Mouse (Mus musculus) mesoderm, embryonic 11.5 days (tissue): ENCODE data around the gene Pgm1.

ENCODE experiments used
- DNase-seq: peaks from one replicate; pipeline ENCODE4 v3.0.0-alpha.2; 2012; ENCODE audit warnings: low read depth, low spot score

The Pgm1 gene

DNA sequence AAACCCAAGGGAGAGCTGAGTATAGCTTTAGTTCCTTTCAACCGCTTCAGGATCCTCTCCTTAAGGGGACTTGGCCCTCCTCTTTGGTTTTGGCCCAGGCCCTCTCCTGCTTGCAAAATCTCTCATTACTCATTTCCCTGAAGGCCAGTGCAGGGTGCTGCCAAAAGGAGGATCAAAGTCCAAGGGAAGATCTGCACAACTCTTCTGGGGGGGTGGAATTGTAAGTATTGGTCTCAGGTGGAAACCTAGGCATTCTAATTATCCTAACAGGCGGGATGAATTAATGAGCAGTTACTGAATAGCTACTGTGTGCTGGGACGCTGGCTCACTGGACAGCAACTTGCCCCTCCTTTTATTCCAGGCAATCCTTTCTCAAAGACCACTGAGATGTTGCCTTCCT is 82.3 kb downstream of the Pgm1 start:
- DNase-seq, result no peak

DNA sequence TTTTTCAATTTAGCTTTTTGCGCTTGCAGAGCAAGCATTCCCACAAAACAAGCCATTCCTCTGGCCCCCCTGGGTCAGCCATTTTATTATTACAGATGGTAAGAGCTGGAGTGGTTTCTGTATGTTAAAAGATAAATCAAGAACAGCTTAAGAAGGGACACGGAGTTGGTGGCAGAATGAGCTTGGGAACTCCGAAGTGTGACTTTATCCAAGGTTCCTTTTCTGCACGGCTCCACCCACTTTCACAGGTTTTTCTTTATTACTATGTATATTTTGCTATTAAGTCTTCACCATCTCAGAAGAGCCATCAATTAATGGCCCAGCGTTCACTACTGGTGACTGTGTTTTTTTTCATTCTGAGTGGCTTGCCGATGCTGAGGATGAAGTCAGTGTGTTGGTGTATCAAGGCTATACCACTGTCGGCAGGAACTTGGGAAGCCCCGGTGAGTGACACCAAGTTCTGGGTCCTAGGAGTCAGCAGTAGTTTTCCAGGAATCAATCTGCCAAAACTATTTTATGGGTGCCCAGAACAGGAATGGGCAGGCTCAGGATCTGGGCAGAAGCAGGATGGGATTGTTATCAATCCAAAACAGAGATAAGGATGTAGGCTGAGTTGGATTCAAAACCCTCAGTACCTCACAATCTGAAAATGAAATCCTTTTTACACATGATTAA is 83.3 kb downstream of the Pgm1 start:
- DNase-seq, result no peak

DNA sequence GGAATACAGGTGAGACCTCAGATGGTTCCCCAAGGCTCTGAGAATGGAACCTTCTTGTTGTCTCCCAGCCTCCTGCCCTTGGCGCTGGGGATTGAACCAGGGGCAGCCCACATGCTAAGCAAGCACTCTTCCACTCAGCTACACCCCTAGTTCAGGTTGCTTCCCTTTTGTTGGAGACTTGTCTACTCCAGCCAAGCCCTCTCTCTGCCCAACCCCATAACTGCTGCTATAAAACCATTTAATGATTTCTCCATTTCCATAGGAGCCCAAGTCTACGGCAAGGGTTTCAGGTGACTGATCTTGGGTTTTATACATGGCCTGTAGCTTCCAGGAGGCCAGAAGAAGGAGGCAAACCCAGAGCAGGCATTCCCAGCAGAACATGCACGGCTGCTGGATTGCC is 98.6 kb downstream of the Pgm1 start:
- DNase-seq, result no peak

DNA sequence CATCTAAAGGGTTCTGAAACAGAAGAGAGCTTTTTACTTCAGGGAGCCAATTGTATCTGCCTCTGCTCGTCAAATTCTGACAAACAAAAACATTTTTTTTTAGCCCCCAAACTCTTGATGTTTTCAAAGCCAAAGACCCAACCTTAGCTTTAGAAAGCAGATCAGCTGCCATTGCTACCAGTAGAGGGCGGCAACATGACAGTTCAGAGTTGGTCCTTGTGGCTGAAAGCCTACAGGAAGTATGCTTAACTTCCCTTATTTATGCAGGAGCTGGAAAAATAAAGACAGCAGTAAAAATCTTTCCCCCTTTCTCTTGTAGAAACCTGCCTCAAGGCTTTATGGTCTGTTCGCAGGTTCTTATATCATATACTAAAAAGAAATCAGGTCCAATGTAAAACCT is 99.4 kb downstream of the Pgm1 start:
- peak; percentile 75 for DNase-seq

DNA sequence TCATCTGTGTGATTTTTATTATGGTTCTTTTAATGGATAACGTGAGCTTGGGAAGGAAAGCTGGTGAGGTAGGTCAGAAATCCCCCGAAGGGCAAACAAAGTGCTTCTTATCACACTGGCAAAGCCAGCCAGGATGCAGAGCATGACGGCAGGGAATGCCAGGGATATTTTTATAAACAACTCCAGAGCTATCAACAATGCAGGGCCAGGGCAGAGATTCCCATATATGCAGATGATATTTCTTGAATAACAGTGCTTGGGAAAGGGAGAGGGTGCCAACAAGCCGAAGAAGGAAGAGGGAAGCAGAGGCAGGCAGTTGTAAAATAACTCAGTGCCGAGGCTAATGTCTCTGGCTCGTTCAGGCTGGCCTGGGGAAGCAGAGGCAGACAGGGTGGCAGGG is 102.1 kb downstream of the Pgm1 start:
- DNase-seq, result no peak

DNA sequence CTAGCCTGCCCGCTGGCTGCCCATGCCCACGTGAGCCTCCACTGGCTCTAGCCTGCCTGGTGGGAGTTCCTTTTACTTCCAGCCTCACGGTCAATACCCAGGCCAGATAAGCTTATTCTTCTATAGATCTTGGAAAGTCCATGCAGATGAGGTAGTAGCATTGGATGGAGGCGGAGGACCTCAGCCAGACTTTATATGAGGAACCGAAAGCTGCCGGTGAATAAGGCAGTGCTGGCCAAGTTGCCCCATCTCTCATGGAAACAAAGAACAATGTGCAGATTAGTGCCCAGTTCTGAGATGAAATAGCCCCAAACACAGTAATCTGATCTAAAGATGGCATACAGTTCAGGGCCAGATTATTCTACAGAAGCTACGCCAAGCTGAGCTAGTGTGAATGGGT is 103.4 kb downstream of the Pgm1 start:
- DNase-seq, result no peak

DNA sequence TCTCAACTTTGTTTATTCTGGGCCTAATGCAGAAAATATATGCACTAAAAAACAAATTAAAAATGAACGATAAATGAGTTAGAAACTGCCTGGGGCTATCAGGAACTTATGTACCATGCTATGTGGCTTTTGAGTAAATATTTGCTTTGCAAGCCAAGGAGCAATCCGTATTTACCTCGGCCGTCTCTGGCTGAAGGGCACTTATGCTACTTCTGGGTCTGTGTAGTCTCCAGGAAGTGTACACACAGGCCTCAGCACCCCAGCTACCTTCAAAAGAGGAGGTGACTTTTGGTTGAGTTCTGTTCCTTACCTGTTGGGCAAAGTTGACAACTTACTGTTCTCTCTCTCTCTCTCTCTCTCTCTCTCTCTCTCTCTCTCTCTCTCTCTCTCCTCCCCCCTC is 104.7 kb downstream of the Pgm1 start:
- DNase-seq, result no peak

DNA sequence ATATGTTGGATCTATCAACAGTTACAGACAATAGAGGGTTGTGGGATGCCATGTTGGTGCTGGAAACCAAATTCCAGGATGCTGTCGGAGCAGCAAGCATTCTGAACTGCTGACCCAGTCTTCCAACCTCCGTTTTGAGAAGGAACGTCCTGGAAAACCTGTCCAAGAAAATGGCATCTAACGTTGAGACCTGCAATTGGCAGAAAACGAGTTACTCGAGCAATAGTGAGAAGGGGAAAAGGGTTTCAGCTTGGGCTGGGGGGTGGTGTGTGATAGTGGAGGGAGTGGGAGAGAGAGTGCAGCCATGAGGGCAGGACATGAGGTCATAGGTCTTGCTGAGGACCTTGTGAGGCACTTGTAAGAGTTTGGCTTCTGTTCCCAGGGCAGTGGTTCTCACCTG is 105.8 kb downstream of the Pgm1 start:
- DNase-seq, result no peak

DNA sequence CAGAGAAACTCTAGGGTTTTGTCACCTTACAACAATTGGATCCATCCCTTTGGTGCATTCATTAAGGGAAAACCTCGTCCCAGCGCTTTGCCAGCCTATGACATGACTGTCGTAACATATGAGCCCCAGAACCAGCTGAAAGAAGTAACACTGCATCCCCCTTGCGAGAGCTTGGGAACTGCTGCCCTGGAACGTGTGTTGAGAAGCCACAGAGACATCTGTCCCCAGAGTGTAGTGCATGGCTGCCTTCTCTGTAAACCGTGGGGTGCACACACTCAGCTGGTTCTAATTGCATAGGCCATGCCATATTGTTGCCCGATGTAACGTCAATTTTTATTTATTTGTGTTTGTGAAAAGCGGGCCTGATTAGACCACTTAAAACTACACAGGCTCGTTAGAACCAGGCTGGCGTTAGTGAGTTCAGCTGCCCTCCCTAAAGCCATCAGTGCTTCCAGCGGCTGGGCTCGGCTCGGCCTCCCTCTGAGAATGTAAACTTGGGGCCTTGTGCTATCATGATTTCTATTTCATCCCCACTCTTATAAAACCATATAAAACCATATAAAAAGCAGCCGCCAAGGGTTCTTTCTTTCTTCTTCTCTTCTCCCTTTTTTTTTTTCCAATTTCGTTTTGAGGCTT is 106.8 kb downstream of the Pgm1 start:
- no peak for DNase-seq
